Mouse (Mus musculus): Measurements from ENCODE around the gene Spata31d1c.

The Spata31d1c gene

GRCm38 (mm10) chr13:65032758-65033157 lies at the start of gene Spata31d1c:
Spata31d1c (plus strand) TSS chr13:65033058.
- no peak for DNase-seq (ENCODE audit: low read depth, low spot score)

- no peak for DNase-seq (ENCODE audit: low read depth, low spot score)
Observed at GRCm38 (mm10) chr13:64988828-64989227, 44.0 kb upstream of the Spata31d1c start.

GRCm38 (mm10) chr13:65005414-65005813 lies 27.4 kb upstream of the Spata31d1c start:
- no peak for DNase-seq (ENCODE audit: low read depth, low spot score)

GRCm38 (mm10) chr13:65006760-65007159 lies 26.1 kb upstream of the Spata31d1c start:
- DNase-seq (ENCODE audit: low read depth, low spot score): no peak

GRCm38 (mm10) chr13:65007971-65008370 lies 24.9 kb upstream of the Spata31d1c start:
- no peak for DNase-seq (ENCODE audit: low read depth, low spot score)

GRCm38 (mm10) chr13:65011052-65011738 lies 21.7 kb upstream of the Spata31d1c start:
- DNase-seq (ENCODE audit: low read depth, low spot score): no peak

- DNase-seq (ENCODE audit: low read depth, low spot score): no peak
Observed at GRCm38 (mm10) chr13:65035057-65035456, 2.2 kb downstream of the Spata31d1c start.

GRCm38 (mm10) chr13:65052660-65053059 lies 19.8 kb downstream of the Spata31d1c start, which contains the start of gene Prss47:
Prss47 (minus strand) TSS chr13:65052760.
- no peak for DNase-seq (ENCODE audit: low read depth, low spot score)

GRCm38 (mm10) chr13:65069969-65070368 lies 37.1 kb downstream of the Spata31d1c start:
- DNase-seq (ENCODE audit: low read depth, low spot score): no peak
